Mouse (Mus musculus) intestine, embryonic 15.5 days (tissue): ENCODE results near the gene Gm20388. TPM values are rescaled to one million over a fixed set of nuclear protein-coding genes. Genes with fewer than 3 reads are reported as not detected.

Source experiments
- ATAC-seq: fragments of 200-750 bp; cut with Nextera tagmentation; 2 replicates; pipeline ENCODE4 v1.8.0; 2017; ENCODE audit warnings: moderate TSS enrichment, moderate library complexity
- H3K27ac ChIP-seq: fragments of 300-500 bp; sonication (generic); 2 replicates; pipeline ENCODE4 v1.5.1; 2015; ENCODE audit warnings: mild to moderate bottlenecking, inconsistent platforms
- H3K27me3 ChIP-seq: fragments of 300-500 bp; sonication (generic); replicated peaks from 2 replicates; pipeline ENCODE4 v1.6.1; 2015; ENCODE audit warnings: inconsistent platforms
- H3K36me3 ChIP-seq: fragments of 300-500 bp; sonication (generic); 2 replicates; pipeline ENCODE4 v1.6.1; 2015; ENCODE audit warnings: inconsistent platforms
- H3K4me1 ChIP-seq: fragments of 300-500 bp; sonication (generic); replicated peaks from 2 replicates; pipeline ENCODE4 v1.6.1; 2015; ENCODE audit warnings: inconsistent platforms
- H3K4me2 ChIP-seq: fragments of 300-500 bp; sonication (generic); replicated peaks from 2 replicates; pipeline ENCODE4 v1.6.1; 2015; ENCODE audit warnings: mild to moderate bottlenecking, inconsistent platforms
- H3K4me3 ChIP-seq: fragments of 300-500 bp; sonication (generic); replicated peaks from 2 replicates; pipeline ENCODE4 v1.5.1; 2015; ENCODE audit warnings: inconsistent platforms
- H3K9ac ChIP-seq: fragments of 300-500 bp; sonication (generic); 2 replicates; pipeline ENCODE4 v1.6.1; 2015; ENCODE audit warnings: inconsistent platforms
- H3K9me3 ChIP-seq: fragments of 300-500 bp; sonication (generic); 2 replicates; pipeline ENCODE4 v1.6.1; 2016; ENCODE audit warnings: inconsistent platforms
- WGBS: fragments of 180-500 bp; shearing (Covaris S2); methylation state at CpG from one replicate; pipeline ENCODE4 v1.1.7; 2015; 5-methylcytosine and 5-hydroxymethylcytosine counted together
- polyA plus RNA-seq: library from polyadenylated mRNA; unstranded; fragments of >200 nt; fragmentation: Nextera tagmentation; extraction: Ambion mirVana; gene quantifications from 2 replicates; pipeline ENCODE4 v1.2.1, GENCODE M21; 2015

Gene Gm20388
- polyA plus RNA-seq, 1 experiment from 2014 or later, result not detected

GRCm38 (mm10) chr8:122871663-122872062, 2961.0 kb downstream of the Gm20388 start:
- no peak overlapping the region for H3K4me3 ChIP-seq
- no peak overlapping the region for H3K27ac ChIP-seq
- no peaks in the 10 kb centered on the region for H3K36me3 ChIP-seq
- H3K4me2 ChIP-seq, result no peak overlapping the region
- H3K4me1 ChIP-seq, result peaks cover 4% of the 10 kb centered on the region; the same call in 1 of the 2 replicates
- H3K9ac ChIP-seq, result no peak overlapping the region
- H3K9me3 ChIP-seq, result no peaks in the 10 kb centered on the region
- no peaks in the 10 kb centered on the region for H3K27me3 ChIP-seq
- 75% methylated on average over 9 of the region's 9 CpGs for WGBS
- no peak; the same call in 1 of the 2 replicates for ATAC-seq

GRCm38 (mm10) chr8:122873171-122873570, 2962.5 kb downstream of the Gm20388 start:
- WGBS, result 37% methylated on average over 6 of the region's 6 CpGs
- no peak for ATAC-seq
- H3K36me3 ChIP-seq, result no peaks in the 10 kb centered on the region

DNA sequence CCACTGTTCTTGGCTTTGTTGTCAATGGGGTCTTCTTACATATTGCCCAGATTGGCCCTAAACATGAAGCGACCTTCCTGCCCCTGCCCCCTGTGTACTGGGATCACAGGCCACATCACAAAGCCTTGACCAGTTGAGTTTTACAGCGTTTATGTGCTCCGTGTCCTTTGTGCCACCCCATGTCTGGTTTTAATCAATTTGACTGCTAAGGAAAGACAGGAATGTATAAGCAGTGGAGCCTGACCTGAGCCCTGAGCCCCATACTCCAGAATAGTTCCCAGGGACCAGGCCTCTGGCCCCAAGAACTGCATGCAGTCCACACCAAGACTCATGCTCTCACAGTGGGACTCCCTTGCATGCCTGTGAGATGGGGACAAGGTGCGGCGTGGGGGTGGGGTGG, 2964.5 kb downstream of the Gm20388 start:
- Histone ChIP-seq H3K4me3 (no peak overlapping the region), H3K36me3 (no peaks in the 10 kb centered on the region), H3K27me3 (no peaks in the 10 kb centered on the region), H3K27ac (no peak overlapping the region), H3K4me1 (peaks cover 4% of the 10 kb centered on the region; the same call in 1 of the 2 replicates), H3K9ac (no peak overlapping the region), H3K9me3 (no peaks in the 10 kb centered on the region), H3K4me2 (no peak overlapping the region)
- no peak for ATAC-seq
- WGBS, result 55% methylated on average over 5 of the region's 5 CpGs

More at GRCm38 (mm10) chr8:122873171-122873570, 2962.5 kb downstream of the Gm20388 start:
- H3K4me3 ChIP-seq, result no peak overlapping the region
- H3K4me1 ChIP-seq, result peaks cover 4% of the 10 kb centered on the region; the same call in 1 of the 2 replicates
- no peak overlapping the region for H3K9ac ChIP-seq
- no peaks in the 10 kb centered on the region for H3K9me3 ChIP-seq
- no peaks in the 10 kb centered on the region for H3K27me3 ChIP-seq
- no peak overlapping the region for H3K4me2 ChIP-seq
- H3K27ac ChIP-seq, result no peak overlapping the region

DNA sequence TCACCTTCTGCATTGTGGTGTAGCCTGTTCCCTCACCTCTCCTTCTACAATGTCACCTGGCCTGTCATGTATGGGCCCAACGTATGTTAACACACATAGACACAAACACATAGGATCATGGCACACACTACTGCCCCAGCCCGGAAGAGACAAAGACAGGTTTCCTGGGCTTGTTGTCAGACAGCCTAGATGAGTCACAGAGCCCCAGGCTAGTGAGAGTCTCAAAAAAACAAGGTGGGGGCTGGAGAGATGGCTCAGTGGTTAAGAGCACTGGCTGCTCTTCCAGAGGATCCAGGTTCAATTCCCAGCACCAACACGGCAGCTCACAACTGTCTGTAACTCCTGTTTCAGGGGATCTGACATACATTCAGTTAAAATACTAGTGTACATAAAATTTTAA, 2967.6 kb downstream of the Gm20388 start:
- no peak overlapping the region for H3K4me3 ChIP-seq
- H3K9ac ChIP-seq, result no peak overlapping the region
- H3K27ac ChIP-seq, result no peak overlapping the region
- peaks cover 11% of the 10 kb centered on the region for H3K36me3 ChIP-seq
- ATAC-seq, result no peak
- no peak overlapping the region for H3K4me2 ChIP-seq
- no peaks in the 10 kb centered on the region for H3K27me3 ChIP-seq
- H3K9me3 ChIP-seq, result no peaks in the 10 kb centered on the region
- WGBS, result 84% methylated on average over 3 of the region's 3 CpGs
- H3K4me1 ChIP-seq, result no peaks in the 10 kb centered on the region

DNA sequence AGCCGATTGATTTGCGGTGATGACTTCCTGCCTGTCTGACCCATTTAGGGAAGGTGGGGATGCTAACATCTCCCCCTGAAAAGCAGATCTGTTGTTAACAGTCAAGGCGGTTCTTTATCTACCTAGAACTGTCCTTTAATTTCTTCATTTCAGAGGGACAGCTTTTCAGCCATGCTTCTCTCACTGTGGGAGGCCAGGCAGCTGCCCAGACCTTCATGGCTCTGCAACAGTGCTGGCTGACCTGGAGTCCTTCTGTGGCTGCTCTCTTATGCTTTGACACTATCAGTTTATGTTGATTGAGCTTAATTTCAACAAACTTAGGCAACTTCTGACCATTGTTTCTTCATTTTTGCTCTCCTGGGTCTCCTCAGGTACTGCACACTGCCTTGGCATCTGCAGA, 2969.7 kb downstream of the Gm20388 start:
- Histone ChIP-seq H3K27me3 (no peaks in the 10 kb centered on the region), H3K4me1 (no peaks in the 10 kb centered on the region), H3K9me3 (no peaks in the 10 kb centered on the region), H3K4me3 (no peak overlapping the region), H3K9ac (no peak overlapping the region), H3K4me2 (no peak overlapping the region), H3K27ac (no peak overlapping the region), H3K36me3 (peaks cover 28% of the 10 kb centered on the region)
- no peak for ATAC-seq
- WGBS, result 32% methylated on average over 3 of the region's 3 CpGs

DNA sequence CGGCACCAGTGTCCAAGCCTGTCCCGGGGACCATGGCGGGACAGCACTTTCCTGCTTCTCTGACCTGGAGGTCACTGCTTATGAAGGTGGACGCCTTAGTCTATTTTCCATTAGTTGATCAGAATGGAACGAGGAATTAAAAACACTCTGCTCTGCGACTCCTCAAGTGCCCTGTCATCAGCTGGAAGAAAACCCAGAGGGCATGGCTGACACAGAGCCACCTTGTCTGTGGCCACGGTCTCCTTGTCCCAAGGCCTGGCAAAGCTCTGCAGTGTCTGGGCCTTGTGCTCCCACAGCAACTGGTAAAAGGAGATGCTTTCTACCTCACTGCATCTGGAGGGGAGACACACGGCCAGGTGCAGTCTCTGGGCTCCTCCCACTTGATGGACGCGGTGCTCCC, 2973.0 kb downstream of the Gm20388 start:
- Histone ChIP-seq H3K9ac (no peak overlapping the region), H3K4me3 (no peak overlapping the region), H3K27me3 (no peaks in the 10 kb centered on the region), H3K9me3 (no peaks in the 10 kb centered on the region), H3K27ac (no peak overlapping the region), H3K4me1 (no peaks in the 10 kb centered on the region), H3K36me3 (peaks cover 57% of the 10 kb centered on the region), H3K4me2 (no peak overlapping the region)
- ATAC-seq, result no peak
- 81% methylated on average over 10 of the region's 10 CpGs for WGBS

DNA sequence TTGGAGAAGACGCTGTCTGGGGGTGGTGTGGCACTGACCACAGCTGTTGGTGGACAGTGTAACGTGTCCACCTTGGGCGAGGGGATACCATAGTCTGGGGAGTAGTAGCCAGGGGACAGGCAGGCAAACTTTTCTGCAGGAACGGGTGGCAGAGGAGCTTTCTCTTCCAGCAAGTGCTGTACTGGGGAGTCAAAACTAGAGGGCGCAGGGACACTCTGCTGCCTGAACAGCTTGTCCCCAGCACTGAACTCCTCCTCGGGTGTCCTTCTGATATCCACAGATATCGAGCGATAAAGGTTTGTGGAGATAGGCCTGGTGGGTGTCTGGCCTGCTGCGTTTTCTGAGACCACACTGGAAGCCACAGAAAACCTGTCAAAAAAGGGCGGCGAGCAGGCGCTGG, 2980.8 kb downstream of the Gm20388 start:
- H3K9ac ChIP-seq, result no peak overlapping the region
- no peak overlapping the region for H3K27ac ChIP-seq
- WGBS, result 86% methylated on average over 12 of the region's 12 CpGs
- ATAC-seq, result no peak
- H3K4me3 ChIP-seq, result no peak overlapping the region
- H3K27me3 ChIP-seq, result no peaks in the 10 kb centered on the region
- H3K4me1 ChIP-seq, result no peaks in the 10 kb centered on the region
- H3K9me3 ChIP-seq, result no peaks in the 10 kb centered on the region
- no peak overlapping the region for H3K4me2 ChIP-seq
- peaks cover 87% of the 10 kb centered on the region for H3K36me3 ChIP-seq

- H3K4me1 ChIP-seq, result no peaks in the 10 kb centered on the region
Observed at GRCm38 (mm10) chr8:122893451-122893850, 2982.8 kb downstream of the Gm20388 start.

GRCm38 (mm10) chr8:122896317-122896716, 2985.7 kb downstream of the Gm20388 start:
- H3K36me3 ChIP-seq, result peaks cover 63% of the 10 kb centered on the region
- no peak overlapping the region for H3K4me2 ChIP-seq
- no peaks in the 10 kb centered on the region for H3K9me3 ChIP-seq
- no peak overlapping the region for H3K4me3 ChIP-seq
- H3K27ac ChIP-seq, result no peak overlapping the region
- H3K9ac ChIP-seq, result no peak overlapping the region
- no peaks in the 10 kb centered on the region for H3K27me3 ChIP-seq
- no peaks in the 10 kb centered on the region for H3K4me1 ChIP-seq
- 89% methylated on average over 11 of the region's 11 CpGs for WGBS
- ATAC-seq, result no peak

More at GRCm38 (mm10) chr8:122893451-122893850, 2982.8 kb downstream of the Gm20388 start:
- 87% methylated on average over 12 of the region's 12 CpGs for WGBS
- no peak overlapping the region for H3K4me2 ChIP-seq
- H3K27ac ChIP-seq, result no peak overlapping the region
- no peak for ATAC-seq
- H3K4me3 ChIP-seq, result no peak overlapping the region
- no peaks in the 10 kb centered on the region for H3K27me3 ChIP-seq
- peaks cover 80% of the 10 kb centered on the region for H3K36me3 ChIP-seq
- no peaks in the 10 kb centered on the region for H3K9me3 ChIP-seq
- H3K9ac ChIP-seq, result no peak overlapping the region

DNA sequence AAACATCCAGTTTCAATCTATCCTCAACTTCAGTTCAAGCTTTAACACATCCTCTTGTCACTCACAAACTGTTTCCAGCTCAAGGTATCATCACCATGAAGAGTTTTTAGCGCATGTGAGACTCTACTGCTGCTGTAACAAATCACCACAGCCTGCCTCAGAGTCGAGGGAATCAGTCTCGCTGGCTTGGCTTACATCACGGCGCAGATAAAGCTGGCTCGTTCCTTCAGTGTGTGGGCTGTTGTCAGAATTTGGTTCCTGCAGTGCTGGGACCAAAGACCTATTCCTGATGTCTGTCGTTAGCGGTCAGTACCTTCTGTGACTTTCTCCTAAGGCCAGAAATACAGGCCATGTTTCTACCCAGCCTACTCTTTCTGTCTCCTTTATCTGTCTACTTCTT, 2986.6 kb downstream of the Gm20388 start:
- no peaks in the 10 kb centered on the region for H3K9me3 ChIP-seq
- H3K4me2 ChIP-seq, result no peak overlapping the region
- peaks cover 54% of the 10 kb centered on the region for H3K36me3 ChIP-seq
- H3K27ac ChIP-seq, result no peak overlapping the region
- H3K4me3 ChIP-seq, result no peak overlapping the region
- H3K9ac ChIP-seq, result no peak overlapping the region
- ATAC-seq, result no peak
- 94% methylated on average over 8 of the region's 8 CpGs for WGBS
- H3K4me1 ChIP-seq, result no peaks in the 10 kb centered on the region
- no peaks in the 10 kb centered on the region for H3K27me3 ChIP-seq

DNA sequence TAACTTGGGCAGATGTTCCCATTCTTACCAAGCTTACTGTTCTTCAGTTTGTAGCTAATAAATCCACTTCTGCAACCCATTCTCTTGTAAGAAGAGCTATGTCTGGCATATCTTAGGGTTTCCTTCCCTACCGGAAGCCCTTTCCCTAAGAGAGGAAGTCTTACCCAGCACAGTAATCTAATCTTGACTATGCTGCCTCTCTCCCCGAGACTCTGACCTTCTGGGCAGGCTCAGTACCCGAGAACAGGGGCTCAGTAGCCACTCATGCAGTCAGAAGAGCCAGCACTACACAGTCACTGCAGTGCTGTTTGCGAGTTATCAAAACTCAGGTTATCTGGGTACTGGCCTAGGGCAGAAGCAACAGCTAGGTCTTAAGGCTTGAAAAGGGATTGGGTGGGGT, 2987.4 kb downstream of the Gm20388 start:
- H3K27me3 ChIP-seq, result no peaks in the 10 kb centered on the region
- ATAC-seq, result no peak
- H3K4me2 ChIP-seq, result no peak overlapping the region
- no peak overlapping the region for H3K27ac ChIP-seq
- H3K4me1 ChIP-seq, result no peaks in the 10 kb centered on the region
- no peak overlapping the region for H3K4me3 ChIP-seq
- H3K9ac ChIP-seq, result no peak overlapping the region
- H3K9me3 ChIP-seq, result no peaks in the 10 kb centered on the region
- H3K36me3 ChIP-seq, result peaks cover 46% of the 10 kb centered on the region
- WGBS, result 82% methylated on average over 4 of the region's 4 CpGs

GRCm38 (mm10) chr8:122898473-122898872, 2987.8 kb downstream of the Gm20388 start:
- H3K9ac ChIP-seq, result no peak overlapping the region
- no peaks in the 10 kb centered on the region for H3K27me3 ChIP-seq
- no peaks in the 10 kb centered on the region for H3K9me3 ChIP-seq
- H3K4me2 ChIP-seq, result no peak overlapping the region
- no peak for ATAC-seq
- H3K4me1 ChIP-seq, result no peaks in the 10 kb centered on the region
- no peak overlapping the region for H3K4me3 ChIP-seq
- 90% methylated on average over 12 of the region's 12 CpGs for WGBS
- peaks cover 42% of the 10 kb centered on the region for H3K36me3 ChIP-seq
- no peak overlapping the region for H3K27ac ChIP-seq

DNA sequence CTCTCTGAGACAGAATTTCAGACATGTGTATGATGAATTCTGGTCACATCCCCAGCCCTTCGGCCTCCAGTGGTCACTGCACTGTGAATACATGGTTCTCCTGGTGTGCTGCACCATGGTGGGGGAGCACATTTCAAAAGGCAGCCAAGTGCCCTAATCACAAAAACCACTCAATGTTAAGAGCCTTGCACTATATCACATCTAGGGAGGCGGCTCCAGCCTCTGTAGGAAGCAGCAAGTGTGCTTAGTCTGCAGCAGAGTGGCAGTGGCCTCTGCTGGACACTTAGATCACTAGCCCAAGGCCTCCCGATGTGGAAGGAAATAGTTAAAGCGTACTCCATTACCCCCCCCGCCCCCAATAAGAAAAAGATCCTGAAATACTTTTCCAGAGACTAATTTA, 2988.4 kb downstream of the Gm20388 start:
- H3K4me2 ChIP-seq, result no peak overlapping the region
- H3K4me3 ChIP-seq, result no peak overlapping the region
- no peaks in the 10 kb centered on the region for H3K4me1 ChIP-seq
- WGBS, result 83% methylated on average over 5 of the region's 5 CpGs
- peaks cover 37% of the 10 kb centered on the region for H3K36me3 ChIP-seq
- no peaks in the 10 kb centered on the region for H3K27me3 ChIP-seq
- no peak overlapping the region for H3K27ac ChIP-seq
- H3K9ac ChIP-seq, result no peak overlapping the region
- ATAC-seq, result no peak
- H3K9me3 ChIP-seq, result no peaks in the 10 kb centered on the region
